Mouse (Mus musculus): ENCODE results near the gene Atp5g1. TPM values are rescaled to one million over a fixed set of nuclear protein-coding genes. Genes with fewer than 3 reads are reported as not detected.
A peak's percentile ranks its signal among the peaks of the same experiment; 100 is the strongest.
"Not testable (repeated sequence)": the region's sequence is repeated elsewhere in the genome, so short reads cannot be mapped to it uniquely, and the experiment has no call there.

The Atp5g1 gene
- polyA plus RNA-seq (2021): 605 TPM

DNA sequence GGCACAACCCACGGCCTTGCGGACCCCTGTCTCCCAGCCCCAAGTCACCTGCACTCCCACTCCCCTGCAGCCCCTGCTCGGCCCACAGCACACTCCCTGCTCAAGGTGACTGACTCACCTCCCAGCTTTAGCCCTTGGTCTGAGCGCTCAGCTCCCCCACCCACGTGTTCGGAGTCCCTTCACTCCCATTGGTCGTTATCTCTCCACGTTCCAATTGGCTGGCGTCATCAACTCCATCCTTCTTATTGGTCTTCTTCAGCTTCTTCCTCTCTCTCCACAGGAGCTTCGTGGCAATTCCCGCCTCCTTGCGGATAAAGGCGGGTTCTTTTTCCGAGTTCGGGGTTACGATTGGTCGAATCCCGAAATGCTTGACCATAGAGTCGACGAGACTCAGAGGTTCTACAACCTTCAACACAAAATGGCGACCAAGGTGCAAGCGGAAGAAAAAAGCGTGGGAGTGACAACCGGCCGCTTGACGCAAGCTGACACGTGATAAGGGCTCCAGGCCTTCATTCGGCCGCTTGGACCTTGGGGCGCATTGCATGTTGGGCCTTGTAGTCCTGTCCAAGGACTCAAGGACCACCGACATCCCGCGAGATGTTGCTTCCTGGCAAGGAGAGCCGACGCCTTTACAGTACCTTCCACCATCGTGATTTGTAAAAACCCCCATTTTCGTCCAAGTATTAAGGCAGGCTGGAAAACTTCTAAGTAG, at the start of gene Atp5g1:
Gene Atp5g1, minus strand, starts transcription at position 162 of the 712 bp plus-strand sequence.
- CTCF ChIA-PET: interaction anchor here (0.7 kb wide), 1 partner anchor 73 kb away, joined by 3 read pairs; no protein-coding TSS in a partner anchor
- DNase-seq (ENCODE audit: low read depth, low spot score): peak; percentile 100
- ATAC-seq: peak; percentile 97
- no peaks in the 10 kb centered on the region for H3K27me3 ChIP-seq
- in situ Hi-C loops (cut with MboI; ENCODE audit: low pct_unique_long_range_greater_than_20kb): no loop called here
- TF ChIP-seq CTCF (IDR thresholded peaks at IDR 0.05): no peak
- POLR2A ChIA-PET: interaction anchor here (2.5 kb wide), 1 partner anchor 10 kb away, joined by 19 read pairs; the partner anchor contains the start of gene Ube2z

DNA sequence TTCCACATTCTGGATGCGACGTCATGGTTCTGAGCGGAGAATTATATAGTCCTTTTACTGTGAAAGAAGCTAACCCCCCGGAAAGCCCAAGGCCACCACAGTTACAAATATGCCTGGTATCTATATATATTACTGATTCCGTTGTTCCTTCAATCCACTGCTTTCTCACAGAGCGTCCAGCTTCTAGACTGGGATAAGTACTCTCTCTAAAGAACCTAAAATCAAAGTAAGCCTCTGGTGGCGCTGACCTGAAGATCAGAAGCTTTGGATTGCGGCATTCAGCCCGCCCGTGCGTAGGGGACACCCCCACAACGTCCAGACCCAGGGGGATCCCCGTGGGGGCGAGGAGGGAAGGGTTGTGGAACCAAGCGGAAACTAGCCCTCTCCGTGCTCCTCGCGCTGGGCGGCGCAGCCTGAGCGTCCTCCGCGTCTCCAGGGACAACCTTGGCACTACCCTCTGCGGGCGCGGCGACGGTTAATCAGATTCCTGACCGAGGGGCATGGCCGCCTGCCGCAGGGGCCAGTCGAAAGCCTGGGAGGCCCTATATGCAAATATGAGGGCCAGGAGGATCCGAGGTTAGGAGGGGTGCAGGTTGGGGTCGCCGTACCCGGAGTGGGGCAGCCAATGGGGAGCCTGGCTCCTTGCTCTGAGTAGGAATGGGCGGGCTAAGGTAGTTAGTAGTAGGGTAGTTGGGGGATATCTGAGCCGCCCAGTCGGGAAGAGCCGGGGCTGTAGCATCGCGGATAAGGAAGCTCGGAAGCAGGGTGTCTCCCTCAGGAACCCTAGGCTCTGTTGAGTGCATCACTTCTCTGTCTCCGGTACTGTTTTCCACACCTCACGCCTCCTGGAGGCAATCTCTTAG, 48.8 kb upstream of the Atp5g1 start:
- in situ Hi-C loops (cut with MboI; ENCODE audit: low pct_unique_long_range_greater_than_20kb): no loop called here
- TF ChIP-seq CTCF (IDR thresholded peaks at IDR 0.05): no peak
- no peak for ATAC-seq
- no peaks in the 10 kb centered on the region for H3K27me3 ChIP-seq
- DNase-seq (ENCODE audit: low read depth, low spot score): no peak
- POLR2A ChIA-PET: no interaction called here
- CTCF ChIA-PET: interaction anchor here (1.0 to 1.3 kb wide), 2 partner anchors 9 to 17 kb away, joined by 3 to 4 read pairs; partner anchors contain the start of gene Ttll6

DNA sequence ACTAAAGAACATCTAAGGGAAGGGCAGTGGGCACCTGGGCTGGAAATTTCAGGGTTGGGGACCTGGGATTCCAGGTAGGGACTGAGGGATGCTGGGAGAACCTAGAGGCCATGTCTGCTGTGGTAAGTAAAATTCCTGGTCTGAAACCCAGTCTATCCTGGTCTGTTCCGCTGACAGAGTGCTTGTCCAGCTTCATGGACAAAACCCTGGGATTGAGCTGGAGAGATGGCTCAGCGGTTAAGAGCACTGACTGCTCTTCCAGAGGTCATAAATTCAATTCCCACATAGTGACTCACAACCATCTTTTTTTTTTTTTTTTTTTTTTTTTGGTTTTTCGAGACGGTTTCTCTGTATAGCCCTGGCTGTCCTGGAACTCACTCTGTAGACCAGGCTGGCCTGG, 47.3 kb upstream of the Atp5g1 start:
- POLR2A ChIA-PET: interaction anchor here (0.6 kb wide), 1 partner anchor 131 kb away, joined by 4 read pairs; no protein-coding TSS in a partner anchor
- DNase-seq (ENCODE audit: low read depth, low spot score); ATAC-seq; in situ Hi-C loops (cut with MboI; ENCODE audit: low pct_unique_long_range_greater_than_20kb); H3K27me3 ChIP-seq: not testable (repeated sequence)
- CTCF ChIA-PET: interaction anchor here (0.7 to 1.4 kb wide), 2 partner anchors 10 to 506 kb away, joined by 3 to 5 read pairs; partner anchors contain the start of gene Ttll6

DNA sequence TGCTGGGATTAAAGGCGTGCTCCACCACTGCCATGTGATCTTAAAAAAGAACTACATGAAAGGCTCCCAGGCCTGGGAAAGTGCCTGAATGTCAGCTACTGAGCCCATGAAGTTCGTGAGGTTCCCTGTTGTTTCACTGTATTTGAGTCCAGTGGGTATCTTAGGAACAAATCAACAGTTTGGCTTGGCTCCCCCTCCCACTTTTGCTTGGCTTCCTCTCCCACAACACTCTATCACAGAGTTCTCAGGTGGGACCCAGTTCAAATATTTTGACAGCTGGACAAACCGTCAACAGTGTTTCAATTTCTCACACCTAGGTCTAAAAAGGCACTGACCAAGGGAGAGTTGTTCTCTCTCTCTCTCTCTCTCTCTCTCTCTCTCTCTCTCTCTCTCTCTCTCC, 43.9 kb upstream of the Atp5g1 start:
- in situ Hi-C loops (cut with MboI; ENCODE audit: low pct_unique_long_range_greater_than_20kb): no loop called here
- POLR2A ChIA-PET: no interaction called here
- DNase-seq (ENCODE audit: low read depth, low spot score): no peak
- ATAC-seq: no peak
- CTCF ChIA-PET: interaction anchor here (1.7 kb wide), 1 partner anchor 14 kb away, joined by 5 read pairs; the partner anchor contains the start of gene Ttll6
- H3K27me3 ChIP-seq: no peaks in the 10 kb centered on the region
- no peak for TF ChIP-seq CTCF (IDR thresholded peaks at IDR 0.05)

DNA sequence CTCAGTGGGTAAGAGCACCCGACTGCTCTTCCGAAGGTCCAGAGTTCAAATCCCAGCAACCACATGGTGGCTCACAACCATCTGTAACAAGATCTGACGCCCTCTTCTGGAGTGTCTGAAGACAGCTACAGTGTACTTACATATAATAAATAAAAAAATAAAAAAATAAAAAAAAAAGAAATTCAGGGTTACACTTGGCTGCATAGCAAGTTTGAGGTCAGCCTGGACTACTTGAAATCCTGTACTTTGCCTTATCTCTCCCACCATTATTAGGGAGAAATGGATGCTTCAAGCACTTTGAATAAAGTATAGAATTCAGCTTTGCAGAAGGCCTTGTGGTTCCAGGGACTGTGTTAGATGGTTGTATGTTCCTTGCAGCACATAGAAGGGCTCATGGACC, 41.5 kb upstream of the Atp5g1 start:
- ATAC-seq; DNase-seq (ENCODE audit: low read depth, low spot score); in situ Hi-C loops (cut with MboI; ENCODE audit: low pct_unique_long_range_greater_than_20kb); H3K27me3 ChIP-seq; CTCF ChIA-PET: not testable (repeated sequence)
- POLR2A ChIA-PET: interaction anchor here (1.1 kb wide), 1 partner anchor 25 kb away, joined by 3 read pairs; no protein-coding TSS in a partner anchor

DNA sequence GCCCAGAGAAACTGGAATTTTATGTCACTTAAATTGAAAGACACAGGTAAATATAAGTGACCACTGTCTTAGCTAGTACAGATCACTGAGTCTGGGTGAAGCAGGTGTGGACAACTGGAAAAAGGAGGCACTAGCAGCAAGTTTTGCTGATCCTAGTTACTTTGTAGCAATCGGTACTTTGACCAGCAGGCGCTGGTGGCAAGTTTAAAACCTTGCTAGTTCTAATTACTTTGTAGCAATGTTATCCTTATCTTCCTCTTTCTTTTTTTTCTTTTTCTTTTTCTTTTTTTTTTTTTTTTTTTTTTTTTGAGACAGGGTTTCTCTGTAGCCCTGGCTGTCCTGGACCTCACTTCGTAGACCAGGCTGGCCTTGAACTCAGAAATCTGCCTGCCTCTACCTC, 40.6 kb upstream of the Atp5g1 start:
- TF ChIP-seq CTCF (IDR thresholded peaks at IDR 0.05): no peak
- ATAC-seq (no peak), DNase-seq (ENCODE audit: low read depth, low spot score) (no peak)
- in situ Hi-C loops (cut with MboI; ENCODE audit: low pct_unique_long_range_greater_than_20kb): no loop called here
- POLR2A ChIA-PET: interaction anchor here (1.1 kb wide), 1 partner anchor 25 kb away, joined by 3 read pairs; no protein-coding TSS in a partner anchor
- no peaks in the 10 kb centered on the region for H3K27me3 ChIP-seq
- CTCF ChIA-PET: no interaction called here

DNA sequence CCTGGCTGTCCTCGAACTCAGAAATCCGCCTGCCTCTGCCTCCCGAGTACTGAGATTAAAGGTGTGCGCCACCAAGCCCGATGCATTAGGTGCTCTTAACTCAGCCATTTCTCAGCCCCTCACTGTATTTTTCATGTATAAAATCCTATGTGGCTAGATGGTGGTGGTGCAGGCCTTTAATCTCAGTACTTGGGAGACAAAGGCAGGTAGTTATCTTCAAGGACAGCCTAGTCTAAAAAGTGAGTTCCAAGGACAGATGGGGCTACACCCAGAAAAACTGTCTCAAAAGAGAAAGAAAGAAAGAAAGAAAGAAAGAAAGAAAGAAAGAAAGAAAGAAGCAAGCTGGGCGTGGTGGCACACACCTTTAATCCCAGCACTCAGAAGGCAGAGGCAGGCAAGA, 39.9 kb upstream of the Atp5g1 start:
- no peak for DNase-seq (ENCODE audit: low read depth, low spot score)
- no peak for ATAC-seq
- no peaks in the 10 kb centered on the region for H3K27me3 ChIP-seq
- in situ Hi-C loops (cut with MboI; ENCODE audit: low pct_unique_long_range_greater_than_20kb): no loop called here
- POLR2A ChIA-PET: no interaction called here
- CTCF ChIA-PET: no interaction called here
- TF ChIP-seq CTCF (IDR thresholded peaks at IDR 0.05): no peak

DNA sequence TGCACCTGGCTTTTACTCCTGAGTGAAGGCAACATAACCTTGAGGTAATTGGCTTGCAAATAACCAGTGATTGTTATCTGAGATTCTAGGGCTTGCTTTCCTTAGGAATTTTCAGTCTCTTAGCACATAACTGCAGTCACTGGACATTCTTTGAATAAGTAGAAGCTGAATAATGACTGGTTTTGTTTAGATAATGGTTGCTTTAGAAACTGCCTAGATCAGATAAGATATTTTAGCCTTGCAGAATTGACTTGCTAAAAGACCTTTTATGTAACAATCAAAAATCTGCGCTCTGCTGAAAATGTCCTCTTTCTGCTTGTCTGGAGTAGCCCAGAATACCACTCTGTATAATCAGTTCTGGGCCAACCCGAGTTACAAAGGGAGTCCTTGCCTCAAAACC, 38.6 kb upstream of the Atp5g1 start:
- ATAC-seq (no peak), DNase-seq (ENCODE audit: low read depth, low spot score) (no peak)
- H3K27me3 ChIP-seq: no peaks in the 10 kb centered on the region
- in situ Hi-C loops (cut with MboI; ENCODE audit: low pct_unique_long_range_greater_than_20kb): no loop called here
- POLR2A ChIA-PET: no interaction called here
- CTCF ChIA-PET: no interaction called here
- no peak for TF ChIP-seq CTCF (IDR thresholded peaks at IDR 0.05)

DNA sequence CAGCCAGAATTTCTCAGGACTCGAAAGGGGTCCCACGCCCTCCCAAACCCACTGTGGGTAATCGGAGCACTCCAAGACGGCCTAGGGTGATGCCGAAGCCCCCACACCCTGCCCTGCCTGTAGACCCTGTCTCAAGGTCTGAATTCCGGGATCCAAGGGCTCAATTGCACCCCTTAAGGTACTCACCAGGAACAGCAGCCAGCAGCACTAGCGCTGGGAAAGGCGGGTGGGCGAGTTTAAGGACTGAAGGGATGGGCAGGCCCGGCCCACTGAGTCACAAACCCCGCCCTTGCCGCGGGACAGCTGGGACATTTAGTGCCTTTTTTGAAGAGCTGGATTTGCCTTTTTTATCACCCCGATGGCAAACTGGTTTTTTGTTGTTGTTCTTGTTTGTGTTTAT, 36.3 kb upstream of the Atp5g1 start, which contains the start of gene Calcoco2:
Gene Calcoco2, minus strand, starts transcription at position 214 of the 400 bp plus-strand sequence.
- ChIA-PET CTCF (interaction anchor here (1.8 to 2.2 kb wide), 2 partner anchors 19 to 22 kb away, joined by 6 to 7 read pairs; partner anchors contain the start of gene Ttll6), POLR2A (no interaction called here)
- TF ChIP-seq CTCF (IDR thresholded peaks at IDR 0.05): no peak
- ATAC-seq (no peak), DNase-seq (ENCODE audit: low read depth, low spot score) (no peak)
- H3K27me3 ChIP-seq: no peaks in the 10 kb centered on the region
- in situ Hi-C loops (cut with MboI; ENCODE audit: low pct_unique_long_range_greater_than_20kb): no loop called here

DNA sequence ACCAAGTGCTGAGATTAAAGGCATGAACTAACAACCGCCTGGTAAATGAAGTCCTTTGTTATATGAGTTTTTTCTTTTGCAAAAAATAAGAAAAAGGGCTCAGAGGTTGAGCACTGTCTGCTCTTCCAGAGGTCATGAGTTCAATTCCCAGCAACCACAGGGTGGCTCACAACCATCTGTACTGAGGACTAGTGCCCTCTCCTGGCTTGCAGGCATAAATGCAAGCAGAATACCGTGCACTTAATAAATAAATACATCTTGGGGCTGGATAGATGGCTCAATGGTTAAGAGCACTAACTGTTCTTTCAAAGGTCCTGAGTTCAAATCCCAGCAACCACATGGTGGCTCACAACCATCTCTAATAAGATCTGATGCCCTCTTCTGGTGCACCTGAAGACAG, 35.5 kb upstream of the Atp5g1 start:
- H3K27me3 ChIP-seq; DNase-seq (ENCODE audit: low read depth, low spot score); in situ Hi-C loops (cut with MboI; ENCODE audit: low pct_unique_long_range_greater_than_20kb); ATAC-seq; POLR2A ChIA-PET: not testable (repeated sequence)
- CTCF ChIA-PET: interaction anchor here (2.2 kb wide), 1 partner anchor 18 kb away, joined by 6 read pairs; no protein-coding TSS in a partner anchor
- peak; percentile 55 for TF ChIP-seq CTCF (IDR thresholded peaks at IDR 0.05)
